Mouse (Mus musculus): ENCODE results near the gene Ccdc124. TPM values are rescaled to one million over a fixed set of nuclear protein-coding genes. Genes with fewer than 3 reads are reported as not detected.

Gene Ccdc124
- polyA plus RNA-seq, 1 experiment from 2014 or later, result 183 TPM

DNA sequence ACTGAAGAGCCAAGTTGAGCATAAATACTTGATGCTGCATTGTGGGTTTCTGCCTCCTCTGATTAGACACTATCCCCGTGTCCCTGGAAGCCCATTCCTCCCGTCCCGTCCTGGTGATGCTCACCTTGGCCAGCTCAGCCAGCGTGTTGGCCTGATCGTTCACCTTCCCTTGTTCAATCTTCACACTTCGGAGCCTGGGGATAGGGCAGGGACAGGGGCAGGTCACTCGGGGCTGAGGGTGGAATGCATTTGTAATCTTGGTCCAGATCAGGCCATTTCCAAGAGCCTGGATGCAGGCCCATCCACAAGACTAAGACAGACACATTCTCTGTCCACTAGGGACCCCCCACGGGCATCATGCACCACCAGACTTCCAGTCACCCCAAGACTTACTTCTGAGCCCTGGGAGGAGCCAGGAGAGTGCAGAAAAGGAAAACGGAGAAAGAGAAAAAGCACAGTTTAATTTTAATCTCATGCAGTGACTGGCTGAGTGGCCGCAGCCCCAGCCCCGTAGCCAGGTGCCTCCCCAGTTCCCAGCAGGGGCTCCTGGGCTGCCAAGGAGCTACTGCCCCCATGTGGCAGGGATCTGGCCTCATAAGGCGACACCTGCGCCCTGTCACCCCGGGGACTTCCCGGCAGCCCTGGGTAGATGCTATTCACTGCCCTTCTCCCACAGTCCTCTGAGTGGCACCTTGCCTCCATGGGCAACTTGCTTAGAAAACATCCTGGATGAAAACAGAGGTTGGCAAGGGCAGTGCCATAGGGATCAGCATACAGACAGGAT lies 27.2 kb downstream of the Ccdc124 start:
- Histone ChIP-seq H3K4me3 (no peak overlapping the region), H3K27me3 (ENCODE audit: low read depth, poor library complexity, severe bottlenecking) (peaks cover 30% of the 10 kb centered on the region), H3K9me3 (replicated peaks) (no peaks in the 10 kb centered on the region), H3K36me3 (peaks cover 4% of the 10 kb centered on the region), H3K27ac (replicated peaks) (no peak overlapping the region; the same call in 1 of the 2 replicates), H3K4me1 (peaks cover 16% of the 10 kb centered on the region)
- WGBS, result 54% methylated on average over 15 of the region's 15 CpGs
- no peak for DNase-seq (ENCODE audit: low spot score)

- peaks cover 30% of the 10 kb centered on the region for H3K27me3 ChIP-seq (ENCODE audit: low read depth, poor library complexity, severe bottlenecking)
- H3K36me3 ChIP-seq, result peaks cover 4% of the 10 kb centered on the region
- H3K4me3 ChIP-seq, result no peak overlapping the region
- H3K4me1 ChIP-seq, result peaks cover 28% of the 10 kb centered on the region
- no peak for DNase-seq (ENCODE audit: low spot score)
- no peaks in the 10 kb centered on the region for H3K9me3 ChIP-seq (replicated peaks)
- WGBS, result 45% methylated on average over 5 of the region's 5 CpGs
- H3K27ac ChIP-seq (replicated peaks), result no peak overlapping the region
Observed at GRCm38 (mm10) chr8:70845108-70845507, 28.6 kb downstream of the Ccdc124 start.

DNA sequence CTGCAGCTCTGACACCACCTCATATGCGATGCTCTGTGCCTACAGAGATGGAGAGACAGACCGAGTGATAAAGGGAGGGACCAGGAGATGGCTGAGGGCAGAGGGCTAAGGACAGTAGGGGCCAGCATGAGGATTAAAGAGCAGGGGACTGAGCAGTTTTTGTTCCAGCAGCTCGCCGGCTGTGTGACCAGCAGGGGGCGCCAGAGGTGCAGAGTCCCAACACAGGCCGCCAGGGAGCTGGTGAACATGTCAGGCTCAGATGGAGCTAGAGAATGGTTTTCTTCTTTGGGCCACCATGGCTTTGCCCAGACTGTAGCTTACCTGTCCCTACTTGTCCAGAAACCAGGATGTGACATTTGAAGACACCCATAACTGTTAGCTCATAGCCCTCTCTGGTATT lies 29.2 kb downstream of the Ccdc124 start:
- Histone ChIP-seq H3K4me3 (no peak overlapping the region), H3K27ac (replicated peaks) (peak overlapping the region; percentile 3), H3K9me3 (replicated peaks) (no peaks in the 10 kb centered on the region), H3K27me3 (ENCODE audit: low read depth, poor library complexity, severe bottlenecking) (peaks cover 30% of the 10 kb centered on the region), H3K4me1 (peaks cover 33% of the 10 kb centered on the region), H3K36me3 (peaks cover 4% of the 10 kb centered on the region)
- peak; percentile 93 for DNase-seq (ENCODE audit: low spot score)
- WGBS, result under 1% methylated on average over 6 of the region's 6 CpGs

DNA sequence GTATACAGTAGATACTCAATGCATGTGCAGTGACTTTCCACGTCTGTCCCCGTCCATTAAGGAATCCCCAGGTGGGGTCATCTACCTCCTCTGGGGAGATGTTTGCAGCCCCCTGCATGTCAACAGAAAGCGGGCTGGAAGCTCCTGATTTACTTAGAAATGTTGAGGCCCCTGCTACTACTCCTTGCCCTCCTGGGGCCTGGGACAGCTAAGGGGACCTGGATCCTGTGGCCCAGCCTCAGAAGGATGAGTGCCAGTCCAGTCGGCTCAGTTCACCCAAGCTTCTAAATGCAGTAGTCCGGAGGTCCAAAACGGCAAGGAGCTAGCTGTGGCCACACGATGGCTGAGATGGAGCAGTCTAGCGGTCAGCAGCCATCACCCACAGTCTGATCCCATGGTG lies 29.8 kb downstream of the Ccdc124 start:
- Histone ChIP-seq H3K27ac (replicated peaks) (peak overlapping the region; percentile 3), H3K4me1 (peaks cover 35% of the 10 kb centered on the region), H3K36me3 (peaks cover 4% of the 10 kb centered on the region), H3K9me3 (replicated peaks) (no peaks in the 10 kb centered on the region), H3K27me3 (ENCODE audit: low read depth, poor library complexity, severe bottlenecking) (peaks cover 30% of the 10 kb centered on the region), H3K4me3 (no peak overlapping the region)
- DNase-seq (ENCODE audit: low spot score), result no peak
- 86% methylated on average over 8 of the region's 8 CpGs for WGBS

DNA sequence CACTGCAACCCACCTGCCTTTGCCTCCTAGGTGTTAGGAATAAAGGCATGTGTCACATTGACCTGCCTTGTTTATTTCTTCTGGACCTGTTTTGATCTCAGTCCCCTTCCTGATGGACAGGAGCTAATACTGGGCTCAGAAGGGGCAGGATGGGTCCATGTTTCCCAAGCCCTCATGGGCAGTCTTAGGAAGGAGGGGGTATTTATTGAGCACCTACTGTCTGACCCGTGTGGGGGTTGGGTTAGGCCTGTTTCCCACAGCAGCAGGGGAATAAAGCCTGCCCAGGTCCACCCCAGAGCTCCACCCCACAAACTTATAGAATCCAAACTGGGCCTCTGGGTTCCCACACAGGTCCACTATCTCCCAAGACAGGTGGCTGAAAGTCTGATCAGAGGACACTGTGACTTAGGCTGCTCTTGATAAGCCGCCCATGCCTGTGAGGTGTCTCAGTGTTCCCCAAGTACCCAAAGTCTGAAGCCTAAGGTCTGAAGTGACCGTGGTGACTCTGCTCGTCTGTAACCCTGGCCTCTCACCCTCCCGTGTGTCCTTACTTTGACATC lies 30.4 kb downstream of the Ccdc124 start:
- Histone ChIP-seq H3K4me3 (no peak overlapping the region), H3K27ac (replicated peaks) (peak overlapping the region; percentile 3; the same call in 1 of the 2 replicates)
- WGBS, result 81% methylated on average over 5 of the region's 5 CpGs

GRCm38 (mm10) chr8:70842484-70842883 lies 31.3 kb downstream of the Ccdc124 start:
- H3K4me3 ChIP-seq, result no peak overlapping the region
- H3K9me3 ChIP-seq (replicated peaks), result no peaks in the 10 kb centered on the region
- peaks cover 38% of the 10 kb centered on the region for H3K4me1 ChIP-seq
- DNase-seq (ENCODE audit: low spot score), result no peak
- peak overlapping the region; percentile 53; the same call in 1 of the 2 replicates for H3K27ac ChIP-seq (replicated peaks)
- H3K36me3 ChIP-seq, result no peaks in the 10 kb centered on the region
- 70% methylated on average over 25 of the region's 25 CpGs for WGBS
- H3K27me3 ChIP-seq (ENCODE audit: low read depth, poor library complexity, severe bottlenecking), result peaks cover 17% of the 10 kb centered on the region

More for the DNA sequence above, 30.4 kb downstream of the Ccdc124 start:
- peaks cover 37% of the 10 kb centered on the region for H3K4me1 ChIP-seq
- DNase-seq (ENCODE audit: low spot score), result no peak
- no peaks in the 10 kb centered on the region; the same call in none of the 2 replicates for H3K36me3 ChIP-seq
- no peaks in the 10 kb centered on the region for H3K9me3 ChIP-seq (replicated peaks)
- peaks cover 24% of the 10 kb centered on the region for H3K27me3 ChIP-seq (ENCODE audit: low read depth, poor library complexity, severe bottlenecking)

DNA sequence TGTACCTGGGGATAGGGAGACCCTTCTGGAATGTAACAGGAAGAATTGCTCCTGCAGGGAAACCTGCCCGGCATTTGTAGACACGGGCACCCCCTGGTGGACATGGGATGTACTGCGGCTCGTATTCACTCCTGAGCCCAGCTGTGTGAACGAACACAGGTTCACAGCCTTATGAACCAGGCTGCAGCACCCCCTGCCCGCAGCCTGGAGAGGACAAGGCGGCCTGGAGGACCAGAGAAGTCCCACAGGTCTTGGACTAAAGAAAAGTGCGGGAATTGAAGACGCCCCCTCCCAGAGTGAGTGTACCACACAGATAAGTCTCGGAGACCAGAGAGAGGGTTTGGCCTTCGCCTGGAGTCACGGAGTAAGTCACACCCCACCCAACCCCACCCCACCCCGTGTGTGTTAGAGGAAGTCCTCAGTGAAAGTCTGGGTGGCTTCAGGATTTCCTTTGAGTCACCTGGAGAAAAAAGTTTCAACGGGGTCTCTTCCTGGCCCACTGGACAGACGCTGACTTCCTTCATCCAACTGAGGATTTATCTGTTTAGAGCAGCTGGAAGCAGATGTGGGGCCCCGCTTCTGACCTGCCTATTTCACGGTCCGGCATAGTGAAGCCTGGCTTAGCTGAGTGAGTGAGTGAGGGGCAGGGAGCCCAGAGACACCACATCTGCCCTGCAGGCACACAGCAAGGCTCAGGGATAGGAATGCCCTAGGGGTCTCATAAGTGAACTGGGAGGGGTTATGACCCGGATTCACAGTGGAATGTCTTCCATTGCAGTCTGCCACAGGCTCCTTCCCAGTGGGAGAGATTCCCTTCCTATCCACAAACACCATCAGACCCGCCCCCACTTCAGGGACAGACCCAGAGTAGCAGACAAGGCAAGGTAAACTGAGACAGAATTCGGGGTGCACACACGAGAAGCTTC lies 32.3 kb downstream of the Ccdc124 start:
- Histone ChIP-seq H3K27ac (replicated peaks) (peak overlapping the region; percentile 24; the same call in 1 of the 2 replicates), H3K4me3 (peak overlapping the region; percentile 27; the same call in 1 of the 2 replicates), H3K36me3 (peaks cover 8% of the 10 kb centered on the region), H3K4me1 (peaks cover 37% of the 10 kb centered on the region), H3K27me3 (ENCODE audit: low read depth, poor library complexity, severe bottlenecking) (peaks cover 10% of the 10 kb centered on the region; the same call in 1 of the 2 replicates), H3K9me3 (replicated peaks) (no peaks in the 10 kb centered on the region)
- WGBS, result 41% methylated on average over 22 of the region's 22 CpGs
- peak; percentile 90 for DNase-seq (ENCODE audit: low spot score)

GRCm38 (mm10) chr8:70840590-70840989 lies 33.1 kb downstream of the Ccdc124 start:
- no peaks in the 10 kb centered on the region for H3K9me3 ChIP-seq (replicated peaks)
- DNase-seq (ENCODE audit: low spot score), result no peak
- peaks cover 6% of the 10 kb centered on the region; the same call in 1 of the 2 replicates for H3K27me3 ChIP-seq (ENCODE audit: low read depth, poor library complexity, severe bottlenecking)
- peaks cover 15% of the 10 kb centered on the region for H3K36me3 ChIP-seq
- WGBS, result 59% methylated on average over 10 of the region's 10 CpGs
- peak overlapping the region; percentile 24; the same call in 1 of the 2 replicates for H3K27ac ChIP-seq (replicated peaks)
- H3K4me1 ChIP-seq, result peaks cover 37% of the 10 kb centered on the region
- H3K4me3 ChIP-seq, result peak overlapping the region; percentile 27; the same call in 1 of the 2 replicates

GRCm38 (mm10) chr8:70839408-70840351 lies 34.1 kb downstream of the Ccdc124 start, which contains the start of gene Arrdc2:
Gene Arrdc2, minus strand, starts transcription at chr8:70839720.
- 2% methylated on average over 55 of the region's 55 CpGs for WGBS
- Histone ChIP-seq H3K4me3 (peak within 1 kb of the TSS; percentile 77), H3K27me3 (ENCODE audit: low read depth, poor library complexity, severe bottlenecking) (peaks cover 6% of the 10 kb centered on the region; the same call in 1 of the 2 replicates), H3K36me3 (peaks cover 22% of the 10 kb centered on the region), H3K27ac (replicated peaks) (peak within 1 kb of the TSS; percentile 93), H3K9me3 (replicated peaks) (no peaks in the 10 kb centered on the region), H3K4me1 (peaks cover 34% of the 10 kb centered on the region)
- DNase-seq (ENCODE audit: low spot score), result peak; percentile 99

DNA sequence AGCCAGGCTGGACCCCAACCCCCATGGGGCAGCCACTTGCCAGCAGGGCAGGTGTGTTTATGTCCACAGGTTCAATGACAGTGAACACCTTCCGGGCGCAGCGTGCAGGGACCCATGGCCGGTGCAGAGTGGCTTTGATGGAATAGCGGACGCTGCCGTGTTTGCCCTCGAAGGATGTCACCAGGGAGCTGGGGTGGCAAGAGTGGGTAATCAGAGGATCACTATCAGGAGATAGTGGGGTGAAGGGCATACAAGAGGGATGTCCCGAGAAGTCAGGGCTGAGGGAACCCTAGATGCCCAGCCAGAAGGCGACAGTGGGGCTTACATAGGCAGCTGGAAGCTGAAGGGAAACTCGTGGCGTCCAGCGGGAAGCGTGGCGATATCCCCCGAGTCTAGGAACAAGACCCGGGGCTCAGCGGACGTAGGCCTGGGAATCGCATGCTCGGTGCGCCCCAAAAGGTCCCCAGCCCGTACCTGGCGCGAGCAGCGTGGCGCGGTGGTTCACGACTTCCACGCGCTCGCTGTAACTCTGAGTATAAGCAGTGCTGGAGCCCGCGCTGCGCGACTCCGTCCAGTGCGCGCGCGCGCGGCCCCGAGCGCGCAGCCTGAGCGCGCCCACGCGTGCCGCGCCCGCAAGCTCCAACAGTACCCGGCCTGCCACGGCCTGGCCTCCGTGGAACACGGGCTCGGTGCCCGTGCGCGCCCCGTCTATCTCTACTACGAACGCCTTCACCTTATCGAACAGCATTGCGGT lies 34.9 kb downstream of the Ccdc124 start:
- no peak for DNase-seq (ENCODE audit: low spot score)
- H3K27me3 ChIP-seq (ENCODE audit: low read depth, poor library complexity, severe bottlenecking), result peaks cover 4% of the 10 kb centered on the region; the same call in 1 of the 2 replicates
- peak overlapping the region; percentile 77 for H3K4me3 ChIP-seq
- 4% methylated on average over 66 of the region's 66 CpGs for WGBS
- H3K4me1 ChIP-seq, result peaks cover 35% of the 10 kb centered on the region
- peak overlapping the region; percentile 93 for H3K27ac ChIP-seq (replicated peaks)
- H3K36me3 ChIP-seq, result peaks cover 22% of the 10 kb centered on the region
- H3K9me3 ChIP-seq (replicated peaks), result no peaks in the 10 kb centered on the region

DNA sequence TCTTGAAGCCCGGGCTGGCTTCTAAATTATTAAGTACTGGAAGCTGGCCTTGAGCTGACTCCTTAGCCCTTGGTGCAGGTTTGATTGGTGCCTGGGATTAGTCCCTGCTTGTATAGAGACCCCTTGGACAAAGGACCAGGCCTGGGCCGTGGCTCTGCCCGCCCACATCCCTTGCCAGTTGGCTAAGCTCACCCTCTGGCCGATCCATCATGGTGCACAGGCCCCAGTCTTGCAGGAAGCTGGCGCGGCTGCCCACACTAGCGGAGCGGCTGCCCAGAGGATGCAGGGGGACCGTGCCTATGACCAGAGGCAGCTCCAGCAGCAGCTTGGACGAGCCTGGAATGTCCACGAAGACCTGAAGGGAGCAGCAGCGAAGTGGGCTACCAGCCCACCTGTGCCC lies 37.1 kb downstream of the Ccdc124 start:
- DNase-seq (ENCODE audit: low spot score), result no peak
- Histone ChIP-seq H3K27me3 (ENCODE audit: low read depth, poor library complexity, severe bottlenecking) (no peaks in the 10 kb centered on the region), H3K36me3 (peaks cover 22% of the 10 kb centered on the region)

More for the DNA sequence above, 37.1 kb downstream of the Ccdc124 start:
- Histone ChIP-seq H3K4me1 (peaks cover 54% of the 10 kb centered on the region), H3K4me3 (0 out of 2 replicates have a peak overlapping the region, but pooled peaks have one; percentile 14), H3K9me3 (replicated peaks) (no peaks in the 10 kb centered on the region), H3K27ac (replicated peaks) (0 out of 2 replicates have a peak overlapping the region, but pooled peaks have one; percentile 13)
- WGBS, result 88% methylated on average over 12 of the region's 12 CpGs

Measured in midbrain, embryonic 10.5 days (tissue).